Mouse (Mus musculus) MEL (cell line): ENCODE measurements at regions not wholly inside any gene's neighbourhood (a gene's known extent, or its start where the extent isn't known, plus 50 kb on each side); places are given as distances from the start of the nearest gene placed in this dataset.

ENCODE experiments used
- DNase-seq: peaks from one replicate; pipeline ENCODE4 v3.0.0; 2011; ENCODE audit warnings: low read depth, low spot score
- H3K27ac ChIP-seq: 2 replicates; pipeline ENCODE4 v1.5.1; 2012; ENCODE audit warnings: low read depth, mild to moderate bottlenecking, control low read depth, low read length, moderate library complexity; ENCODE audit not compliant: control insufficient read depth
- H3K27me3 ChIP-seq, 2 experiments: fragments of 150-350 bp in 1 of 2; sonication (generic) in 1 of 2; 2 replicates each; pipeline ENCODE4 v1.6.1; 2012; ENCODE audit warnings: low read length in 2 of 2, mild to moderate bottlenecking in 2 of 2, improper control_type of control experiment in 1 of 2, moderate library complexity in 1 of 2; ENCODE audit not compliant: insufficient read depth in 2 of 2, control insufficient read depth in 1 of 2
- H3K36me3 ChIP-seq, 2 experiments: 2 replicates each; pipeline ENCODE4 v1.6.1; 2012 to 2014; ENCODE audit warnings: low read length in 2 of 2, improper control_type of control experiment in 1 of 2, inconsistent platforms in 1 of 2, mild to moderate bottlenecking in 1 of 2; ENCODE audit not compliant: insufficient read depth in 2 of 2, control insufficient read depth in 1 of 2
- H3K4me1 ChIP-seq, 2 experiments: fragments of 150-350 bp in 1 of 2; sonication (generic) in 1 of 2; 2 replicates each; pipeline ENCODE4 v1.6.1; 2012; ENCODE audit warnings: low read length in 2 of 2, improper control_type of control experiment in 1 of 2, mild to moderate bottlenecking in 1 of 2; ENCODE audit not compliant: insufficient read depth in 2 of 2, control insufficient read depth in 1 of 2
- H3K4me3 ChIP-seq, 2 experiments: fragments of 150-350 bp in 1 of 2; sonication (generic) in 1 of 2; 2 replicates each; pipeline ENCODE4 v1.5.1; 2012; ENCODE audit warnings: low read depth in 2 of 2, low read length in 2 of 2, mild to moderate bottlenecking in 2 of 2, moderate library complexity in 2 of 2, control low read depth in 1 of 2, improper control_type of control experiment in 1 of 2; ENCODE audit not compliant: control insufficient read depth in 1 of 2, insufficient read depth in 1 of 2
- H3K79me2 ChIP-seq: 2 replicates; pipeline ENCODE4 v1.6.1; 2012; ENCODE audit warnings: mild to moderate bottlenecking, low read length, moderate library complexity; ENCODE audit not compliant: control insufficient read depth, poor library complexity, insufficient read depth
- H3K9ac ChIP-seq: 2 replicates; pipeline ENCODE4 v1.6.1; 2012; ENCODE audit warnings: low read depth, mild to moderate bottlenecking, control low read depth, low read length, moderate library complexity; ENCODE audit not compliant: control insufficient read depth, poor library complexity, severe bottlenecking
- H3K9me3 ChIP-seq: fragments of 150-350 bp; sonication (generic); replicated peaks from 2 replicates; pipeline ENCODE4 v1.6.1; 2012; ENCODE audit warnings: mild to moderate bottlenecking, low read length, improper control_type of control experiment, moderate library complexity; ENCODE audit not compliant: insufficient read depth
- BHLHE40 ChIP-seq: IDR thresholded peaks from 2 replicates; pipeline ENCODE4 v1.6.1; 2012; ENCODE audit warnings: low read depth, mild to moderate bottlenecking, inconsistent platforms, low read length, improper control_type of control experiment, borderline replicate concordance
- CHD2 ChIP-seq: IDR thresholded peaks from 2 replicates; pipeline ENCODE4 v1.6.1; 2011; ENCODE audit warnings: low read length, improper control_type of control experiment
- CTCF ChIP-seq, 3 experiments: IDR thresholded peaks in 2 of 3; conservative IDR thresholded peaks in 1 of 3; 2 replicates each; pipeline ENCODE4 v1.5.1; 2011 to 2012; ENCODE audit warnings: low read length in 3 of 3, low read depth in 2 of 3, mild to moderate bottlenecking in 2 of 3, improper control_type of control experiment in 1 of 3, inconsistent platforms in 1 of 3, mixed read lengths in 1 of 3, moderate library complexity in 1 of 3; ENCODE audit not compliant: control insufficient read depth in 1 of 3, insufficient read depth in 1 of 3, poor library complexity in 1 of 3, severe bottlenecking in 1 of 3
- ELF1 ChIP-seq: IDR thresholded peaks from 2 replicates; pipeline ENCODE4 v1.6.1; 2014; ENCODE audit warnings: low read depth, mild to moderate bottlenecking, inconsistent platforms, low read length, improper control_type of control experiment, moderate library complexity
- GATA1 ChIP-seq: IDR thresholded peaks from 2 replicates; pipeline ENCODE4 v1.6.1; 2011; ENCODE audit warnings: low read depth, low read length, improper control_type of control experiment
- HCFC1 ChIP-seq: IDR thresholded peaks from 2 replicates; pipeline ENCODE4 v1.6.1; 2012; ENCODE audit warnings: low read depth, mild to moderate bottlenecking, inconsistent platforms, low read length, improper control_type of control experiment, moderate library complexity
- JUND ChIP-seq: IDR thresholded peaks from 2 replicates; pipeline ENCODE4 v1.6.1; 2011; ENCODE audit warnings: low read depth, mild to moderate bottlenecking, improper control_type of control experiment, low read length
- KAT2A ChIP-seq: conservative IDR thresholded peaks from 2 replicates; pipeline ENCODE4 v1.6.1; 2012; ENCODE audit warnings: low read depth, low read length, improper control_type of control experiment, inconsistent platforms
- MAFK ChIP-seq: IDR thresholded peaks from 2 replicates; pipeline ENCODE4 v1.6.1; 2011; ENCODE audit warnings: low read depth, mild to moderate bottlenecking, low read length, improper control_type of control experiment, borderline replicate concordance
- MAX ChIP-seq: IDR thresholded peaks from 2 replicates; pipeline ENCODE4 v1.6.1; 2011; ENCODE audit warnings: low read length, improper control_type of control experiment
- MAZ ChIP-seq: IDR thresholded peaks from 2 replicates; pipeline ENCODE4 v1.6.1; 2012; ENCODE audit warnings: low read depth, mild to moderate bottlenecking, inconsistent platforms, low read length, improper control_type of control experiment
- MXI1 ChIP-seq: IDR thresholded peaks from 2 replicates; pipeline ENCODE4 v1.6.1; 2011; ENCODE audit warnings: mild to moderate bottlenecking, low read depth, low read length, improper control_type of control experiment
- MYC ChIP-seq: IDR thresholded peaks from 2 replicates; pipeline ENCODE4 v1.6.1; 2011; ENCODE audit warnings: low read depth, mild to moderate bottlenecking, low read length, improper control_type of control experiment, moderate library complexity
- RAD21 ChIP-seq: IDR thresholded peaks from 2 replicates; pipeline ENCODE4 v1.6.1; 2011; ENCODE audit warnings: mild to moderate bottlenecking, low read depth, low read length, improper control_type of control experiment
- SIN3A ChIP-seq: IDR thresholded peaks from 2 replicates; pipeline ENCODE4 v1.6.1; 2012; ENCODE audit warnings: low read length, improper control_type of control experiment, inconsistent platforms
- SMC3 ChIP-seq: IDR thresholded peaks from 2 replicates; pipeline ENCODE4 v1.6.1; 2011; ENCODE audit warnings: low read depth, low read length, improper control_type of control experiment
- TAL1 ChIP-seq: IDR thresholded peaks from 2 replicates; pipeline ENCODE4 v1.6.1; 2012; ENCODE audit warnings: mild to moderate bottlenecking, inconsistent platforms, low read length, moderate library complexity, mixed read lengths
- TCF12 ChIP-seq: IDR thresholded peaks from 2 replicates; pipeline ENCODE4 v1.6.1; 2014; ENCODE audit warnings: low read depth, mild to moderate bottlenecking, inconsistent platforms, low read length, improper control_type of control experiment, moderate library complexity
- USF1 ChIP-seq: IDR thresholded peaks from 2 replicates; pipeline ENCODE4 v1.6.1; 2014; ENCODE audit warnings: low read depth, mild to moderate bottlenecking, inconsistent platforms, low read length, improper control_type of control experiment, moderate library complexity
- USF2 ChIP-seq, 2 experiments: IDR thresholded peaks; 2 replicates each; pipeline ENCODE4 v1.6.1; 2011 to 2012; ENCODE audit warnings: improper control_type of control experiment in 2 of 2, low read length in 2 of 2, borderline replicate concordance in 1 of 2, inconsistent platforms in 1 of 2, low read depth in 1 of 2, mild to moderate bottlenecking in 1 of 2; ENCODE audit not compliant: insufficient read depth in 1 of 2
- ZNF384 ChIP-seq: IDR thresholded peaks from 2 replicates; pipeline ENCODE4 v1.6.1; 2012; ENCODE audit warnings: low read depth, mild to moderate bottlenecking, inconsistent platforms, low read length, improper control_type of control experiment

DNA sequence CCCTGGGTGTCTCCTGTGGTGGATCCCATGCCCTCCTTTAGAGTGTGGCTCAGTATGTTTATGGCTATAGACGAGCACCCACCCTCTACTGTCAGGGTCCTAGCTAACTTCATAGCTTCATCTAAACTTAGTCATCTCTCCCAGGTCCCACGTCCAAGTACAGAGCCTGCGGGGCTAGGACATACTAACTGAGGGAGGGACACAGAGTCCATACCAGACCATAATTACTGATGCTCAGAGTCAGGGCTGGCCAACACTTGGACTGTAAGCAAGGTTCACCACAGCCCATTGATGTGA, 78.6 kb downstream of the Rhob start:
- Histone ChIP-seq H3K4me1 (no peaks in the 10 kb centered on the region), H3K79me2 (no peaks in the 10 kb centered on the region), H3K9me3 (no peaks in the 10 kb centered on the region), H3K27ac (no peak overlapping the region), H3K36me3 (no peaks in the 10 kb centered on the region), H3K27me3 (no peaks in the 10 kb centered on the region; a peak in 2 of 4 replicates), H3K9ac (no peak overlapping the region), H3K4me3 (no peak overlapping the region)
- no peak for DNase-seq
- TF ChIP-seq TCF12 (no peak), ELF1 (no peak), CHD2 (no peak), SIN3A (no peak), MXI1 (no peak), MAX (no peak), TAL1 (no peak), MAFK (no peak), KAT2A (no peak), USF2 (IDR thresholded peaks at IDR 0.05; ENCODE audit: borderline replicate concordance in 1 of 2, insufficient read depth in 1 of 2, low read depth in 1 of 2, low read length in 2 of 2) (no peak), JUND (no peak), USF1 (no peak), HCFC1 (no peak), MYC (no peak), MAZ (no peak), CTCF (IDR thresholded peaks at IDR 0.05 in 2 of 3, conservative IDR thresholded peaks at IDR 0.05 in 1 of 3; ENCODE audit: control insufficient read depth in 1 of 3, insufficient read depth in 1 of 3, low read depth in 2 of 3, low read length in 3 of 3, poor library complexity in 1 of 3, severe bottlenecking in 1 of 3) (no peak), SMC3 (no peak), ZNF384 (no peak), BHLHE40 (no peak)

DNA sequence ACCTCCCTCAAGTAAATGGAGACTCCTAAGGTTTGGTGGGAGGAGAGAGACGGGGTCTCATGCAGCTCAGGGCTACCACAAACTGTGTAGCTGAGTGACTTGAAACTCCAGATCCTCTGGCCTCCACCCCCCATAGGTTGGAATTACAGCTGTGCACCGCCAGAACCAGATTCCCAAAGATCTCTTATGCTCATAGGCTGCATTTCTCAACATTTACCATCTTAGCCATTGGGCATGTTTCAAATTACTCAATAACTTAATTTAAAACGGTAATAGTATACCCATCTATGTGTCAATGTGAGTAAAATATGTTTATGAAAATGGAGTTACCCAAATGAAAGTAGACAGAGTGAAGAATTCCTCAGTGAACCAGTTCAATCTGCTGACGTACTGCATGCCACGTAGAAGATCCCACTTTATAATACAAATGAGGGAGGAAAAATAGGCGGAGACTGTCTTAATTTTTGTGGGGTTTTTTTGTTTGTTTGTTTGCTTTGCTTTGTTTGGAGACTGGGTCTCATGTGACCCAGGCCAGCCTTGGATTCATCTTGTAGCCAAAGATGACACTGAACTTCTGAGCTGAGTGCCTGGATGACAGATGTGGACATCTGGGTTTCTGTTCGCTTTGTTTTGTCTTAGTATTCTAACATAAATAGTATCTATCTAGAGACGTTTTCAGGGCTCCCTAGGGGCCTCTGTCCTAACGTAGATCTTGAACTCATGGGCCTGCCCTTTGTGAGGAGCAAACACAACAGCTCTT, 79.1 kb downstream of the Rhob start:
- TF ChIP-seq CHD2 = no peak
- TF ChIP-seq RAD21 = no peak
- TF ChIP-seq GATA1 = no peak
- TF ChIP-seq HCFC1 = no peak
- TF ChIP-seq, all 39 proteins: peak for 0
- no peaks in the 10 kb centered on the region for H3K4me1 ChIP-seq

More for the DNA sequence above, 79.1 kb downstream of the Rhob start:
- Histone ChIP-seq H3K9me3 (no peaks in the 10 kb centered on the region), H3K9ac (no peak overlapping the region), H3K4me3 (no peak overlapping the region), H3K27ac (no peak overlapping the region), H3K27me3 (no peaks in the 10 kb centered on the region; a peak in 1 of 4 replicates), H3K36me3 (no peaks in the 10 kb centered on the region), H3K79me2 (no peaks in the 10 kb centered on the region)
- no peak for DNase-seq
